Mouse (Mus musculus): ENCODE data around the gene Bag6. TPM values are rescaled to one million over a fixed set of nuclear protein-coding genes. Genes with fewer than 3 reads are reported as not detected.
A peak's percentile ranks its signal among the peaks of the same experiment; 100 is the strongest.

The Bag6 gene
- polyA plus RNA-seq, 1 experiment, result 271 TPM

GRCm38 (mm10) chr17:35159638-35160037 lies 24.7 kb downstream of the Bag6 start:
- Histone ChIP-seq H3K27me3 (ENCODE audit: control insufficient read depth, insufficient read depth, insufficient read length) (no peaks in the 10 kb centered on the region), H3K4me3 (no peak overlapping the region), H3K36me3 (ENCODE audit: control insufficient read depth, insufficient read depth) (peaks cover 44% of the 10 kb centered on the region), H3K79me2 (ENCODE audit: control insufficient read depth, insufficient read depth) (peaks cover 62% of the 10 kb centered on the region), H3K4me2 (ENCODE audit: low read depth) (no peak overlapping the region), H3ac (ENCODE audit: control insufficient read depth, insufficient read length) (no peak overlapping the region)
- no peak for TF ChIP-seq TCF12 (IDR thresholded peaks at IDR 0.05; ENCODE audit: insufficient read depth, poor library complexity, severe bottlenecking)
- peak; percentile 10 for TF ChIP-seq POLR2AphosphoS2 (IDR thresholded peaks at IDR 0.05; ENCODE audit: insufficient read length, low read depth)
- TF ChIP-seq SRF (IDR thresholded peaks at IDR 0.05; ENCODE audit: control insufficient read depth, insufficient read length, low read depth), result no peak
- no peak for TF ChIP-seq USF1 (IDR thresholded peaks at IDR 0.05; ENCODE audit: low read depth)

- Histone ChIP-seq H3K27me3 (ENCODE audit: control insufficient read depth, insufficient read depth, insufficient read length) (no peaks in the 10 kb centered on the region), H3K4me2 (ENCODE audit: low read depth) (no peak overlapping the region), H3K36me3 (ENCODE audit: control insufficient read depth, insufficient read depth) (peaks cover 39% of the 10 kb centered on the region), H3ac (ENCODE audit: control insufficient read depth, insufficient read length) (no peak overlapping the region), H3K79me2 (ENCODE audit: control insufficient read depth, insufficient read depth) (peaks cover 67% of the 10 kb centered on the region), H3K4me3 (peak overlapping the region; percentile 83)
- TF ChIP-seq SRF (IDR thresholded peaks at IDR 0.05; ENCODE audit: control insufficient read depth, insufficient read length, low read depth), result no peak
- TF ChIP-seq MYOG (IDR thresholded peaks at IDR 0.05; ENCODE audit: control insufficient read depth in 1 of 3, insufficient read depth in 1 of 3, insufficient read length in 2 of 3, low read depth in 2 of 3), result no peak
- no peak for TF ChIP-seq REST (IDR thresholded peaks at IDR 0.05; ENCODE audit: insufficient read depth, insufficient read length)
- no peak for TF ChIP-seq E2F4 (IDR thresholded peaks at IDR 0.05; ENCODE audit: insufficient read depth)
- no peak for TF ChIP-seq MAX (IDR thresholded peaks at IDR 0.05; ENCODE audit: low read depth)
- TF ChIP-seq POLR2A (IDR thresholded peaks at IDR 0.05; ENCODE audit: insufficient read length, low read depth), result no peak
- no peak for TF ChIP-seq POLR2AphosphoS2 (IDR thresholded peaks at IDR 0.05; ENCODE audit: insufficient read length, low read depth)
- TF ChIP-seq CEBPB (IDR thresholded peaks at IDR 0.05; ENCODE audit: insufficient read depth, poor library complexity, severe bottlenecking), result no peak
- TF ChIP-seq MYOD1 (IDR thresholded peaks at IDR 0.05; ENCODE audit: control insufficient read depth in 1 of 3, insufficient read length in 2 of 3, low read depth in 2 of 3), result no peak
Observed at GRCm38 (mm10) chr17:35161421-35161820, 26.4 kb downstream of the Bag6 start.

- Histone ChIP-seq H3K4me2 (ENCODE audit: low read depth) (peak overlapping the region; percentile 93), H3K27me3 (ENCODE audit: control insufficient read depth, insufficient read depth, insufficient read length) (no peaks in the 10 kb centered on the region), H3ac (ENCODE audit: control insufficient read depth, insufficient read length) (no peak overlapping the region), H3K4me3 (peak overlapping the region; percentile 83), H3K36me3 (ENCODE audit: control insufficient read depth, insufficient read depth) (peaks cover 37% of the 10 kb centered on the region), H3K79me2 (ENCODE audit: control insufficient read depth, insufficient read depth) (peaks cover 68% of the 10 kb centered on the region)
- TF ChIP-seq REST (IDR thresholded peaks at IDR 0.05; ENCODE audit: insufficient read depth, insufficient read length) (no peak), E2F4 (IDR thresholded peaks at IDR 0.05; ENCODE audit: insufficient read depth) (no peak), POLR2AphosphoS2 (IDR thresholded peaks at IDR 0.05; ENCODE audit: insufficient read length, low read depth) (no peak), TCF12 (IDR thresholded peaks at IDR 0.05; ENCODE audit: insufficient read depth, poor library complexity, severe bottlenecking) (no peak), SRF (IDR thresholded peaks at IDR 0.05; ENCODE audit: control insufficient read depth, insufficient read length, low read depth) (no peak), USF1 (IDR thresholded peaks at IDR 0.05; ENCODE audit: low read depth) (no peak), MYOG (IDR thresholded peaks at IDR 0.05; ENCODE audit: control insufficient read depth in 1 of 3, insufficient read depth in 1 of 3, insufficient read length in 2 of 3, low read depth in 2 of 3) (no peak), MAX (IDR thresholded peaks at IDR 0.05; ENCODE audit: low read depth) (no peak), CEBPB (IDR thresholded peaks at IDR 0.05; ENCODE audit: insufficient read depth, poor library complexity, severe bottlenecking) (no peak), MYOD1 (IDR thresholded peaks at IDR 0.05; ENCODE audit: control insufficient read depth in 1 of 3, insufficient read length in 2 of 3, low read depth in 2 of 3) (no peak), POLR2A (IDR thresholded peaks at IDR 0.05; ENCODE audit: insufficient read length, low read depth) (no peak), TCF3 (IDR thresholded peaks at IDR 0.05; ENCODE audit: insufficient read length, low read depth) (no peak)
Observed at GRCm38 (mm10) chr17:35162121-35162520, 27.1 kb downstream of the Bag6 start.

- H3K36me3 ChIP-seq (ENCODE audit: control insufficient read depth, insufficient read depth), result peaks cover 31% of the 10 kb centered on the region
- H3K79me2 ChIP-seq (ENCODE audit: control insufficient read depth, insufficient read depth), result peaks cover 62% of the 10 kb centered on the region
- H3K4me3 ChIP-seq, result peak overlapping the region; percentile 83
- H3K27me3 ChIP-seq (ENCODE audit: control insufficient read depth, insufficient read depth, insufficient read length), result no peaks in the 10 kb centered on the region
- TF ChIP-seq MAX (IDR thresholded peaks at IDR 0.05; ENCODE audit: low read depth), result no peak
- TF ChIP-seq MYOD1 (IDR thresholded peaks at IDR 0.05; ENCODE audit: control insufficient read depth in 1 of 3, insufficient read length in 2 of 3, low read depth in 2 of 3), result no peak
- TF ChIP-seq USF1 (IDR thresholded peaks at IDR 0.05; ENCODE audit: low read depth), result no peak
- no peak for TF ChIP-seq E2F4 (IDR thresholded peaks at IDR 0.05; ENCODE audit: insufficient read depth)
- TF ChIP-seq REST (IDR thresholded peaks at IDR 0.05; ENCODE audit: insufficient read depth, insufficient read length), result no peak
- TF ChIP-seq POLR2A (IDR thresholded peaks at IDR 0.05; ENCODE audit: insufficient read length, low read depth), result no peak
- TF ChIP-seq TCF12 (IDR thresholded peaks at IDR 0.05; ENCODE audit: insufficient read depth, poor library complexity, severe bottlenecking), result no peak
- TF ChIP-seq SRF (IDR thresholded peaks at IDR 0.05; ENCODE audit: control insufficient read depth, insufficient read length, low read depth), result no peak
- TF ChIP-seq CEBPB (IDR thresholded peaks at IDR 0.05; ENCODE audit: insufficient read depth, poor library complexity, severe bottlenecking), result no peak
- TF ChIP-seq TCF3 (IDR thresholded peaks at IDR 0.05; ENCODE audit: insufficient read length, low read depth), result no peak
- TF ChIP-seq MYOG (IDR thresholded peaks at IDR 0.05; ENCODE audit: control insufficient read depth in 1 of 3, insufficient read depth in 1 of 3, insufficient read length in 2 of 3, low read depth in 2 of 3), result no peak
- TF ChIP-seq POLR2AphosphoS2 (IDR thresholded peaks at IDR 0.05; ENCODE audit: insufficient read length, low read depth), result no peak
- no peak overlapping the region for H3ac ChIP-seq (ENCODE audit: control insufficient read depth, insufficient read length)
- H3K4me2 ChIP-seq (ENCODE audit: low read depth), result peak overlapping the region; percentile 93
Observed at GRCm38 (mm10) chr17:35162730-35163129, 27.8 kb downstream of the Bag6 start.

Data from myocyte (in vitro differentiated cells).